Mouse (Mus musculus): ENCODE data around the gene Gm29609.

DNA sequence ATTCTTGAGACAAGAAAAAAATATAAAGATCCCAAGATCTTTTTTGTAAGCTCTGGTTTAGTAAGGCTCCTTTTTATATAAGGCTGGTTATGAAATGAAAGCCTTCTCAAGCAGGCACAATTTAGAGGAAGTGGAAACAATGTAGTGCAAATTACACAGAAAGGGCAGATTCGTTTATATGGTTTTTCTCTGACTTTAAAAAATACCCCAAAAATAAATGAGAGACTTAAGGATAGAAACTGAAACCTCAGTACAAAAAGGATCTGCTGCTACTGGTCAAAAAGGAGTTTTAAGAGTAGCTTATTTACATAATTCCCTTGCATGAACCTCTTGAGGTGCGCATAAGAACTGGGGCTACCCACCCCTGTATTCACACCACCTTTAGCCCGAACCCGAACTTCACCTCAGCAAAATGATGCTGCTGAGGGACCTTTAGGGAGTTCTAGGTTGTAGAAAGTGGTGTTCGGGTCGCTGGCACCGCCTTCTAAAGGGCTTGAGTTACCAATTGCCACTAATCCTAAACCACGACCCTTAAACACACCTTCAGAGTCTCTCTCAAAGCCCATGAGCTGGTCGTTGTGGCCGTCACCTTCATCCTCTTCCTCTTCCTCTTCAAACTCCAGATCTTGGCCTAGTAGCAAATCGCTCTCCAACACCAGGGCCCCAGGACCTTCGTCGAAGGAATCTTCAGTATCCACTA lies 21.5 kb upstream of the Gm29609 start:
- TF ChIP-seq CTCF (conservative IDR thresholded peaks at IDR 0.05; ENCODE audit: insufficient read depth, insufficient read length, low read depth, low read length) (no peak), POLR2A (IDR thresholded peaks at IDR 0.05; ENCODE audit: low read depth, low read length) (no peak)

Measured in kidney, adult 2 months (tissue).